Mouse (Mus musculus): ENCODE results near the gene Abr. TPM values are rescaled to one million over a fixed set of nuclear protein-coding genes. Genes with fewer than 3 reads are reported as not detected.

The Abr gene
- polyA plus RNA-seq, 1 experiment from 2014 or later: 40.4 TPM

DNA sequence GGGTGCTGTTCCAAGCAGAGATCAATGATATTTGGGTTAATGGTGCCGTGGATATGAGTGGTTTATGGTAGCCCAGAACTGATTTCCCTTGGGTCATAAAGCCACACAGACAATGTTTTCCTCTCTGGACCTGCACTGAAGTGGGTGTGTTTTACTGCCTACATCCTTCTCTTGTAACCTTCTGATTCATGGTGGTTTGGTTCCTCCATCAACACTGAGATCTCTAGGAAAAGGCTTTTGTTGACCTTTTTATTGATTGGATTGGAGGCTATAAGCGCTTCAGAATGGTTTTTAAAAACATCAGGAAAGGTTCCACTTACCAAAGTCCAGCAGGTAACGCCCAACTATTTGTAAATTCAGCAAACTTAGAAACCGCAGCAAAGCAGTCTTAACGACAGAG is 23.4 kb downstream of the Abr start:
- Histone ChIP-seq H3K36me3 (ENCODE audit: insufficient read depth, low read length) (peaks cover 4% of the 10 kb centered on the region; the same call in 1 of the 2 replicates), H3K27ac (ENCODE audit: low read length) (0 out of 2 replicates have a peak overlapping the region, but pooled peaks have one; percentile 22), H3K27me3 (ENCODE audit: insufficient read depth, low read length) (no peaks in the 10 kb centered on the region), H3K9ac (replicated peaks; ENCODE audit: low read length) (no peak overlapping the region), H3K4me2 (replicated peaks; ENCODE audit: low read depth, low read length) (no peak overlapping the region), H3K4me3 (ENCODE audit: low read length) (no peak overlapping the region), H3K4me1 (ENCODE audit: insufficient read depth, low read length) (peaks cover 23% of the 10 kb centered on the region), H3K9me3 (ENCODE audit: low read length) (no peaks in the 10 kb centered on the region)
- no peak for ATAC-seq (ENCODE audit: low FRiP score, low TSS enrichment)
- WGBS: 55% methylated on average over 5 of the region's 5 CpGs

DNA sequence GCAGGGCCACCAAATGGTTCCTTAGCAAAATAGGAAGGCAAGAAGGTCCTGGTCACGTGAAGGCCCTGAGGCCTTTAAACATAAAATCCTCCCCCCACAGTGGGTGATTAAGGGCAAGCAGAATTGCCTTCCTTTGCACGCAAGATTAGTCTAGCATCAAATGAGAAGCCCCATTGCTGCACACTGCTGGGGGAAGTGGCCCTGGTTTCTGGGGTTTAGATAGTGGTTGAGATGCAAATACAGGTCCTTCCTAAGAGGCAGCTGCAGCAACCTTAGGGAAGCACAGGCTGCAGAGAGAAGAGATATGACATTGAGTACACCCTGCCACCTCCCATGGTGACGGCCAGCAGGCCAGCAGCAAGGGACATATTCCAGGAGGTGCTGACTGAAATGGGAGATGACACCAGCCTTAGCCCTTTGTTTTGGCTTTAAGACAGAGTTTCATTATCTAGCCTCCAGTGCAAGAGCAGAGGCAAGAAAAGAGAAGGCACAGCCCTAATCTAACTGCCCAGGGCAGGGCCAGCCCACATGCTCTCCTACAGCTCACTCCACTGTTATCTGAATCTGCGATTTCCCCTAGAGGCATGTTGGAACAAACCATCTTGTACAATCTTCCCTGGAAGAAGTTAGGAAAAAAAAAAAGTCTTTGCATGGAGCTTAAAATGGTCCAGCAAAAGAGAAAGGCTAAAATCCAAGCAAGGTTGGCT is 28.3 kb downstream of the Abr start:
- H3K36me3 ChIP-seq (ENCODE audit: insufficient read depth, low read length): no peaks in the 10 kb centered on the region
- peaks cover 41% of the 10 kb centered on the region for H3K4me1 ChIP-seq (ENCODE audit: insufficient read depth, low read length)
- no peaks in the 10 kb centered on the region for H3K27me3 ChIP-seq (ENCODE audit: insufficient read depth, low read length)
- H3K9me3 ChIP-seq (ENCODE audit: low read length): no peaks in the 10 kb centered on the region
- H3K4me3 ChIP-seq (ENCODE audit: low read length): no peak overlapping the region
- H3K27ac ChIP-seq (ENCODE audit: low read length): peak overlapping the region; percentile 91
- no peak overlapping the region for H3K9ac ChIP-seq (replicated peaks; ENCODE audit: low read length)
- 30% methylated on average over 4 of the region's 4 CpGs for WGBS
- H3K4me2 ChIP-seq (replicated peaks; ENCODE audit: low read depth, low read length): no peak overlapping the region
- ATAC-seq (ENCODE audit: low FRiP score, low TSS enrichment): peak; percentile 89

GRCm38 (mm10) chr11:76589746-76590145 is 32.4 kb downstream of the Abr start:
- ATAC-seq (ENCODE audit: low FRiP score, low TSS enrichment): no peak
- WGBS: 86% methylated on average over 5 of the region's 5 CpGs
- peaks cover under 1% of the 10 kb centered on the region; the same call in 1 of the 2 replicates for H3K36me3 ChIP-seq (ENCODE audit: insufficient read depth, low read length)

GRCm38 (mm10) chr11:76588632-76589485 is 33.3 kb downstream of the Abr start:
- no peak overlapping the region for H3K4me3 ChIP-seq (ENCODE audit: low read length)
- H3K4me2 ChIP-seq (replicated peaks; ENCODE audit: low read depth, low read length): no peak overlapping the region
- peaks cover 4% of the 10 kb centered on the region; the same call in 1 of the 2 replicates for H3K9me3 ChIP-seq (ENCODE audit: low read length)
- peaks cover 36% of the 10 kb centered on the region for H3K4me1 ChIP-seq (ENCODE audit: insufficient read depth, low read length)
- peak overlapping the region; percentile 52; the same call in 1 of the 2 replicates for H3K27ac ChIP-seq (ENCODE audit: low read length)
- H3K9ac ChIP-seq (replicated peaks; ENCODE audit: low read length): no peak overlapping the region
- WGBS: 50% methylated on average over 10 of the region's 10 CpGs
- no peaks in the 10 kb centered on the region for H3K27me3 ChIP-seq (ENCODE audit: insufficient read depth, low read length)
- peaks cover 3% of the 10 kb centered on the region; the same call in 1 of the 2 replicates for H3K36me3 ChIP-seq (ENCODE audit: insufficient read depth, low read length)
- no peak for ATAC-seq (ENCODE audit: low FRiP score, low TSS enrichment)

More at GRCm38 (mm10) chr11:76589746-76590145, 32.4 kb downstream of the Abr start:
- Histone ChIP-seq H3K9me3 (ENCODE audit: low read length) (peaks cover 1% of the 10 kb centered on the region; the same call in 1 of the 2 replicates), H3K4me3 (ENCODE audit: low read length) (no peak overlapping the region), H3K27me3 (ENCODE audit: insufficient read depth, low read length) (no peaks in the 10 kb centered on the region), H3K4me2 (replicated peaks; ENCODE audit: low read depth, low read length) (no peak overlapping the region), H3K27ac (ENCODE audit: low read length) (peak overlapping the region; percentile 52; the same call in 1 of the 2 replicates), H3K9ac (replicated peaks; ENCODE audit: low read length) (no peak overlapping the region), H3K4me1 (ENCODE audit: insufficient read depth, low read length) (peaks cover 45% of the 10 kb centered on the region)

GRCm38 (mm10) chr11:76588032-76588431 is 34.1 kb downstream of the Abr start:
- H3K27ac ChIP-seq (ENCODE audit: low read length): peak overlapping the region; percentile 94
- no peak overlapping the region for H3K4me2 ChIP-seq (replicated peaks; ENCODE audit: low read depth, low read length)
- H3K4me1 ChIP-seq (ENCODE audit: insufficient read depth, low read length): peaks cover 28% of the 10 kb centered on the region
- ATAC-seq (ENCODE audit: low FRiP score, low TSS enrichment): no peak
- WGBS: 77% methylated on average over 2 of the region's 2 CpGs
- H3K9me3 ChIP-seq (ENCODE audit: low read length): peaks cover 4% of the 10 kb centered on the region; the same call in 1 of the 2 replicates
- no peak overlapping the region for H3K9ac ChIP-seq (replicated peaks; ENCODE audit: low read length)
- H3K36me3 ChIP-seq (ENCODE audit: insufficient read depth, low read length): peaks cover 3% of the 10 kb centered on the region; the same call in 1 of the 2 replicates
- no peak overlapping the region for H3K4me3 ChIP-seq (ENCODE audit: low read length)
- no peaks in the 10 kb centered on the region for H3K27me3 ChIP-seq (ENCODE audit: insufficient read depth, low read length)

- 0 out of 2 replicates have a peak, but pooled peaks have one; percentile 13 for ATAC-seq (ENCODE audit: low FRiP score, low TSS enrichment)
- peaks cover 4% of the 10 kb centered on the region; the same call in 1 of the 2 replicates for H3K9me3 ChIP-seq (ENCODE audit: low read length)
- peaks cover 23% of the 10 kb centered on the region for H3K4me1 ChIP-seq (ENCODE audit: insufficient read depth, low read length)
- H3K36me3 ChIP-seq (ENCODE audit: insufficient read depth, low read length): peaks cover 3% of the 10 kb centered on the region; the same call in 1 of the 2 replicates
- H3K4me3 ChIP-seq (ENCODE audit: low read length): no peak overlapping the region
- H3K27ac ChIP-seq (ENCODE audit: low read length): peak overlapping the region; percentile 94
- 87% methylated on average over 1 of the region's 1 CpGs for WGBS
- H3K9ac ChIP-seq (replicated peaks; ENCODE audit: low read length): no peak overlapping the region
- H3K27me3 ChIP-seq (ENCODE audit: insufficient read depth, low read length): no peaks in the 10 kb centered on the region
- no peak overlapping the region for H3K4me2 ChIP-seq (replicated peaks; ENCODE audit: low read depth, low read length)
These were observed 34.8 kb downstream of the Abr start for GRCm38 (mm10) chr11:76587333-76587732.

- WGBS: 3% methylated on average over 3 of the region's 3 CpGs
- Histone ChIP-seq H3K4me3 (ENCODE audit: low read length) (no peak overlapping the region), H3K9me3 (ENCODE audit: low read length) (peaks cover 4% of the 10 kb centered on the region; the same call in 1 of the 2 replicates), H3K27me3 (ENCODE audit: insufficient read depth, low read length) (no peaks in the 10 kb centered on the region), H3K9ac (replicated peaks; ENCODE audit: low read length) (no peak overlapping the region; the same call in 1 of the 2 replicates), H3K4me1 (ENCODE audit: insufficient read depth, low read length) (peaks cover 23% of the 10 kb centered on the region), H3K36me3 (ENCODE audit: insufficient read depth, low read length) (peaks cover 3% of the 10 kb centered on the region; the same call in 1 of the 2 replicates), H3K27ac (ENCODE audit: low read length) (peak overlapping the region; percentile 94), H3K4me2 (replicated peaks; ENCODE audit: low read depth, low read length) (no peak overlapping the region)
- peak; percentile 91 for ATAC-seq (ENCODE audit: low FRiP score, low TSS enrichment)
These were observed 36.0 kb downstream of the Abr start for GRCm38 (mm10) chr11:76586119-76586518.

GRCm38 (mm10) chr11:76577588-76578257 is 44.4 kb downstream of the Abr start:
- peak; percentile 81 for ATAC-seq (ENCODE audit: low FRiP score, low TSS enrichment)
- 35% methylated on average over 12 of the region's 12 CpGs for WGBS
- H3K27me3 ChIP-seq (ENCODE audit: insufficient read depth, low read length): no peaks in the 10 kb centered on the region
- no peaks in the 10 kb centered on the region for H3K9me3 ChIP-seq (ENCODE audit: low read length)
- H3K27ac ChIP-seq (ENCODE audit: low read length): 0 out of 2 replicates have a peak overlapping the region, but pooled peaks have one; percentile 36
- H3K9ac ChIP-seq (replicated peaks; ENCODE audit: low read length): no peak overlapping the region
- H3K36me3 ChIP-seq (ENCODE audit: insufficient read depth, low read length): no peaks in the 10 kb centered on the region
- no peak overlapping the region for H3K4me3 ChIP-seq (ENCODE audit: low read length)
- peaks cover 14% of the 10 kb centered on the region; the same call in 1 of the 2 replicates for H3K4me1 ChIP-seq (ENCODE audit: insufficient read depth, low read length)
- H3K4me2 ChIP-seq (replicated peaks; ENCODE audit: low read depth, low read length): no peak overlapping the region

DNA sequence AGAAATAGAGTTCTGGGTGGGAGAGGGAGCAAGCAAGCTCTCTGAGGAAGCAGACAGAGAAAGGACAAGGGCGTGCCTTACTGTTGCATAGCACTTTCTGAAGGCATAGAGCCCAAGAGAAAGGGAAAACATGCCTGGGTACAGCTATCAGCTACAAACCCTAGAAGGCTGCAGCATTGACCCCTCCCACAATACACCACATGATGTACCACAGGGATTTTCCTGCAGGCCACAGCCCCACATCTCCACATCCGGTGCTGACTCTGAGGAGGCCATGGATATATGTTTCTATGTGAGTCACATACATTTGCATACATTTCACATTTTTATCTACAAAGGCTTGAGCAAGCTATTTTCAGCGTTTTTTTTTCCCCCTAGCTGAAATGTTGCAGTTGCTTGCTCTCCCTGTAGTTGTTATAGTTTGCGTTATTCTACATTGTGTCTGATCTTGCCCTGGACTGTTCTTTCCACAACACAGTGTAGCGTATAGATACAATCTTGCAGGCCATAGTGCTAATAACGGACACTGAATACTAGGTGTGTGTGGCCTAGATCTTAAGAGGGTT is 49.2 kb downstream of the Abr start:
- Histone ChIP-seq H3K4me1 (ENCODE audit: insufficient read depth, low read length) (peaks cover 43% of the 10 kb centered on the region), H3K36me3 (ENCODE audit: insufficient read depth, low read length) (no peaks in the 10 kb centered on the region), H3K4me2 (replicated peaks; ENCODE audit: low read depth, low read length) (no peak overlapping the region), H3K9me3 (ENCODE audit: low read length) (no peaks in the 10 kb centered on the region), H3K27me3 (ENCODE audit: insufficient read depth, low read length) (no peaks in the 10 kb centered on the region), H3K27ac (ENCODE audit: low read length) (no peak overlapping the region), H3K9ac (replicated peaks; ENCODE audit: low read length) (no peak overlapping the region), H3K4me3 (ENCODE audit: low read length) (no peak overlapping the region)
- WGBS: 79% methylated on average over 6 of the region's 6 CpGs
- no peak for ATAC-seq (ENCODE audit: low FRiP score, low TSS enrichment)

Measured in kidney, embryonic 16.5 days (tissue).